Mouse (Mus musculus): ENCODE results near the gene Uck1.

GRCm38 (mm10) chr2:32304145-32304832, 44.3 kb upstream of the Uck1 start:
- TF ChIP-seq CTCF (IDR thresholded peaks at IDR 0.05; ENCODE audit: insufficient read depth, low read length) = peak; percentile 78
- TF ChIP-seq POLR2A (IDR thresholded peaks at IDR 0.05; ENCODE audit: borderline replicate concordance, extremely low read depth, low read depth, low read length) = no peak
